Mouse (Mus musculus): Measurements from ENCODE around the gene Lin52. TPM values are rescaled to one million over a fixed set of nuclear protein-coding genes. Genes with fewer than 3 reads are reported as not detected.
"Not testable (repeated sequence)": the region's sequence is repeated elsewhere in the genome, so short reads cannot be mapped to it uniquely, and the experiment has no call there.

Gene Lin52
- total and polyA plus RNA-seq, 3 experiments, result 1.0 to 30.9 (median 21.6) TPM

DNA sequence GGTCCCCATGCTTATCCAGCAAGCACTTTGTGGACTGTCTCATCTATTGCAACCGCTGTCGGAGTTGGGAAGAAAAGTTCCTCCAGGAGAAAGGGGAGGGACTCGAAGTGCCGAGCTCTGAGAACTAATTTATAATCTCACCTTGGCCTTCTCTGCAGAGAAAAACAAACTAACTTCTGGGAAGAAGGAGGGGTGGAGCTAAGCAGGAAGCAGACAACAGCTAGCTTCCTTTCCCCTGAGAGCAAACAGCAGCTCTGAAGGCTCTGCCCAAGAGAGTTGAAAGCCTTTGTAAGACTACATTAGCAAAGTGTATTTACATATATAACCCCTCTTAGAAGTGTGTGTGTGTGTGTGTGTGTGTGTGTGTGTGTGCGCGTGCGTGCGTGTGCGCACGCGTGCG lies 74.2 kb downstream of the Lin52 start:
- peaks cover 3% of the 10 kb centered on the region; the same call in 1 of the 2 replicates for H3K4me1 ChIP-seq (ENCODE audit: insufficient read depth, low read depth, low read length)
- H3K4me3 ChIP-seq (ENCODE audit: low read depth, low read length), result no peak overlapping the region
- TF ChIP-seq POLR2AphosphoS5 (IDR thresholded peaks at IDR 0.05; ENCODE audit: insufficient replicate concordance, low read depth, low read length) (no peak), GATA2 (IDR thresholded peaks at IDR 0.05; ENCODE audit: borderline replicate concordance, low read depth, low read length) (no peak), TAL1 (conservative IDR thresholded peaks at IDR 0.05; ENCODE audit: low read depth, low read length) (no peak), CTCF (IDR thresholded peaks at IDR 0.05; ENCODE audit: low read depth, low read length) (no peak), GATA1 (IDR thresholded peaks at IDR 0.05; ENCODE audit: borderline replicate concordance, low read length) (no peak)
- H3K9me3 ChIP-seq (replicated peaks), result no peaks in the 10 kb centered on the region
- ATAC-seq (ENCODE audit: extremely low read depth, insufficient number of reproducible peaks, low FRiP score, poor library complexity, severe bottlenecking), result no peak
- H3K27me3 ChIP-seq (ENCODE audit: insufficient read depth, low read length), result no peaks in the 10 kb centered on the region
- DNase-seq (ENCODE audit: low spot score), result no peak
- H3K36me3 ChIP-seq (replicated peaks), result peaks cover 67% of the 10 kb centered on the region

GRCm38 (mm10) chr12:84530426-84530825 lies 79.2 kb downstream of the Lin52 start:
- DNase-seq (ENCODE audit: low spot score) (no peak), ATAC-seq (ENCODE audit: extremely low read depth, insufficient number of reproducible peaks, low FRiP score, poor library complexity, severe bottlenecking) (peak; percentile 49; the same call in 1 of the 2 replicates)
- no peak for TF ChIP-seq POLR2AphosphoS5 (IDR thresholded peaks at IDR 0.05; ENCODE audit: insufficient replicate concordance, low read depth, low read length)
- TF ChIP-seq TAL1 (conservative IDR thresholded peaks at IDR 0.05; ENCODE audit: low read depth, low read length), result no peak
- no peak for TF ChIP-seq GATA1 (IDR thresholded peaks at IDR 0.05; ENCODE audit: borderline replicate concordance, low read length)
- no peak for TF ChIP-seq CTCF (IDR thresholded peaks at IDR 0.05; ENCODE audit: low read depth, low read length)
- TF ChIP-seq GATA2 (IDR thresholded peaks at IDR 0.05; ENCODE audit: borderline replicate concordance, low read depth, low read length), result no peak
- H3K36me3 ChIP-seq (replicated peaks), result peaks cover 73% of the 10 kb centered on the region
- no peaks in the 10 kb centered on the region for H3K9me3 ChIP-seq (replicated peaks)
- H3K4me3 ChIP-seq (ENCODE audit: low read depth, low read length), result no peak overlapping the region
- peaks cover 6% of the 10 kb centered on the region; the same call in 1 of the 2 replicates for H3K4me1 ChIP-seq (ENCODE audit: insufficient read depth, low read depth, low read length)
- no peaks in the 10 kb centered on the region for H3K27me3 ChIP-seq (ENCODE audit: insufficient read depth, low read length)

DNA sequence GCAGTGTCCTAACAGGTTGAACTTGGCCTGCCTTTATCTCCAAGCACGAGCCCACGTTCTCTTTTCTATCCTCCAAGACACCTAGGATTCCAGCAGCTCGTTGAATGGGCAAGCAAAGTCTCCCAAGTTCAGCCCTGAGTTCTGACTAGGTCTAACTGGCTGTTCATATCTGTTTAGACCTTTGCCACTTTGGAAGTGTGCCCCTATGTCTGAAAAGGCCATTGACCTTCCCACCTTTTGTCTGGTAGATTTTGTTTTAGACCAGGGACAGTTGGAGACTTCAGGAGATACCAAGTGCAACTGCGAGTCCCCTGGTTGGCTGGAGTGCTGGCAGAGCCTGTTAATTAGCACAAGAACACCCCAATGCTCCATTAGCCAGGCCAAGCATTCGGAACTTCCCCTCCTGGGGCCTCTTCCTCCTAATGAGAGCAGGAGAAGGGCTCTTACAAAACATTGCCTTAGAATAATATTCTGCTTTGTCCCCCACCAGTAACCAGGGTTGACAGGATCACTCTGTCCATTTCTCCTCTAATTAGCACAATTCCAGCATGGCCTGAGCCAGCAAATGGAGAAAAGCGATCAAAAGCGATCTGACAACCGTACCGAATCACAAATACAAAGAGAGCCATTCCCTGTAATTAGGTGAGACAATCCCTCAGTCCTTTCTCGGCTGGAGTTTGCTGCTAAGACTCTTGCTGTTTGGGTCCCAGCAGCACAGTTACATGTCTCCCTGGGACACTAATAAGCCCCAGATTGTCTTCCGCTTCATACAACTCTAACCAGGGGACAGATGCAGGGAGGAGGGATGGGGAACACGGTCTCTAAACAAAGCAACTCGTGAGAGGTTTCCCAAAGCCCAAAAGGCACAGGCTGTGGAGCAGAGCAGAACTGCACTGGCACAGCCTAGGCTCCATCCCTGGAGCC lies 80.9 kb downstream of the Lin52 start:
- no peak overlapping the region for H3K4me3 ChIP-seq (ENCODE audit: low read depth, low read length)
- ATAC-seq (ENCODE audit: extremely low read depth, insufficient number of reproducible peaks, low FRiP score, poor library complexity, severe bottlenecking) (no peak), DNase-seq (ENCODE audit: low spot score) (no peak)
- H3K9me3 ChIP-seq (replicated peaks), result no peaks in the 10 kb centered on the region
- H3K4me1 ChIP-seq (ENCODE audit: insufficient read depth, low read depth, low read length), result peaks cover 6% of the 10 kb centered on the region; the same call in 1 of the 2 replicates
- no peaks in the 10 kb centered on the region for H3K27me3 ChIP-seq (ENCODE audit: insufficient read depth, low read length)
- H3K36me3 ChIP-seq (replicated peaks), result peaks cover 70% of the 10 kb centered on the region
- TF ChIP-seq TAL1 (conservative IDR thresholded peaks at IDR 0.05; ENCODE audit: low read depth, low read length), result no peak
- no peak for TF ChIP-seq GATA2 (IDR thresholded peaks at IDR 0.05; ENCODE audit: borderline replicate concordance, low read depth, low read length)
- TF ChIP-seq CTCF (IDR thresholded peaks at IDR 0.05; ENCODE audit: low read depth, low read length), result no peak
- no peak for TF ChIP-seq POLR2AphosphoS5 (IDR thresholded peaks at IDR 0.05; ENCODE audit: insufficient replicate concordance, low read depth, low read length)
- no peak for TF ChIP-seq GATA1 (IDR thresholded peaks at IDR 0.05; ENCODE audit: borderline replicate concordance, low read length)

GRCm38 (mm10) chr12:84532830-84533199 lies 81.6 kb downstream of the Lin52 start:
- Histone ChIP-seq H3K9me3 (replicated peaks) (no peaks in the 10 kb centered on the region), H3K4me3 (ENCODE audit: low read depth, low read length) (no peak overlapping the region), H3K4me1 (ENCODE audit: insufficient read depth, low read depth, low read length) (peaks cover 6% of the 10 kb centered on the region; the same call in 1 of the 2 replicates), H3K36me3 (replicated peaks) (peaks cover 67% of the 10 kb centered on the region), H3K27me3 (ENCODE audit: insufficient read depth, low read length) (no peaks in the 10 kb centered on the region)
- TF ChIP-seq GATA2 (IDR thresholded peaks at IDR 0.05; ENCODE audit: borderline replicate concordance, low read depth, low read length), result no peak
- TF ChIP-seq TAL1 (conservative IDR thresholded peaks at IDR 0.05; ENCODE audit: low read depth, low read length), result no peak
- no peak for TF ChIP-seq POLR2AphosphoS5 (IDR thresholded peaks at IDR 0.05; ENCODE audit: insufficient replicate concordance, low read depth, low read length)
- TF ChIP-seq CTCF (IDR thresholded peaks at IDR 0.05; ENCODE audit: low read depth, low read length), result no peak
- no peak for TF ChIP-seq GATA1 (IDR thresholded peaks at IDR 0.05; ENCODE audit: borderline replicate concordance, low read length)
- ATAC-seq (ENCODE audit: extremely low read depth, insufficient number of reproducible peaks, low FRiP score, poor library complexity, severe bottlenecking) (no peak), DNase-seq (ENCODE audit: low spot score) (no peak)

DNA sequence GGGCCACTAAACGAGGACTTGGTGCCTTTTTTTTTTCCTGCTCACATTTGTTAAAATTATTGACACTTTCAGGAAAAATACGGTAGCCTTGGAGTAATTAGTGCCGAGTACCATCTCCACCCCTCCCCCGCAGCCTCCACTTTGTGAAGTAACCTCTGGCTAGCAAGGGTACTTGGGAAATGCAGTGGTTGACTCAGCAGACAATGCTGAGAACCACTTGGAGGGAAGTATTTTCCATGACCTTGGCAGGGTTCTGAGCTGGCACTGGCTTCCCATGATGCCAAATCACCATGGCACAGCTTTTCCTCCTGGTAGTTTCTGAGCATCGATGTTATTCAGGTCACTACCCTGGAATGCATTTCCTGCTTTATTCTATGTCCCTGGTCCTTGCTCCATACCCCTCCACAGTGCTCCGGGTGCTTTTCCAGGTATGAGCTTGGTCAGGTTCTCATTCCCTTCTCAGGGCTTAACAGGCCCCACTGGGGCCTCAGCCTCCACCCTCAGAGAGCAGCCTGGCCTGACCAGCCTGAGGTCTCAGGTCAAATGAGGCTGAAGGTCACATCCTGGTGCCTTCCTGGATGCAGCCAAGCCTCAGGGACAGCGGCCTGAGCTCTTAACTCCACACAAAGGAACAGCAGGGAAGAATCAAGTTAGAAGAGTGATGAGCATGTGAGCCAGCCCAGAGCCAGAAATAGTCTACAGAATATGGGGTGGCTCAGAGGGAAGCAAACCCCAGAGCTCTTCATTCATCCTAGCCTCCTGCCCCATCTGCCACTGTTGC lies 82.7 kb downstream of the Lin52 start:
- ATAC-seq (ENCODE audit: extremely low read depth, insufficient number of reproducible peaks, low FRiP score, poor library complexity, severe bottlenecking) (no peak), DNase-seq (ENCODE audit: low spot score) (no peak)
- Histone ChIP-seq H3K4me1 (ENCODE audit: insufficient read depth, low read depth, low read length) (peaks cover 6% of the 10 kb centered on the region; the same call in 1 of the 2 replicates), H3K4me3 (ENCODE audit: low read depth, low read length) (no peak overlapping the region), H3K36me3 (replicated peaks) (peaks cover 65% of the 10 kb centered on the region), H3K27me3 (ENCODE audit: insufficient read depth, low read length) (no peaks in the 10 kb centered on the region), H3K9me3 (replicated peaks) (no peaks in the 10 kb centered on the region)
- TF ChIP-seq GATA2 (IDR thresholded peaks at IDR 0.05; ENCODE audit: borderline replicate concordance, low read depth, low read length), result no peak
- no peak for TF ChIP-seq CTCF (IDR thresholded peaks at IDR 0.05; ENCODE audit: low read depth, low read length)
- no peak for TF ChIP-seq GATA1 (IDR thresholded peaks at IDR 0.05; ENCODE audit: borderline replicate concordance, low read length)
- no peak for TF ChIP-seq POLR2AphosphoS5 (IDR thresholded peaks at IDR 0.05; ENCODE audit: insufficient replicate concordance, low read depth, low read length)
- TF ChIP-seq TAL1 (conservative IDR thresholded peaks at IDR 0.05; ENCODE audit: low read depth, low read length), result no peak

DNA sequence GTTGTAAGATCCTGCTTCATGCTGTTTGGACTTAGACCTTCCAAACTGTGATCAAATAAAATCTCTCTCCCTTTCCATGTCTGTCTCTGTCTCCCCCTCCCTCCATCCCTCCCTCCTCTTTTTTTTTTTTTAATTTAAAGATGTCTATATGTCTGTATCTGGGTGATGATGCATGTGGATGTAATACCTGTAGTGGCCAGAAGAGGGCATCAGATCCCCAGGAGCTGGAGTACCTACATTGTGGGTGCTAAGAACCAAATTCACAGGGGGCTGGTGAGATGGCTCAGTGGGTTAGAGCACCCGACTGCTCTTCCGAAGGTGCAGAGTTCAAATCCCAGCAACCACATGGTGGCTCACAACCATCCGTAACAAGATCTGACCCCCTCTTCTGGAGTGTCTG lies 88.3 kb downstream of the Lin52 start:
- peak; percentile 57; the same call in 1 of the 2 replicates for TF ChIP-seq CTCF (IDR thresholded peaks at IDR 0.05; ENCODE audit: low read depth, low read length)
- H3K4me1 ChIP-seq (ENCODE audit: insufficient read depth, low read depth, low read length); H3K27me3 ChIP-seq (ENCODE audit: insufficient read depth, low read length); ATAC-seq (ENCODE audit: extremely low read depth, insufficient number of reproducible peaks, low FRiP score, poor library complexity, severe bottlenecking); H3K9me3 ChIP-seq (replicated peaks); DNase-seq (ENCODE audit: low spot score); H3K4me3 ChIP-seq (ENCODE audit: low read depth, low read length): not testable (repeated sequence)
- peaks cover 29% of the 10 kb centered on the region for H3K36me3 ChIP-seq (replicated peaks)

Data from G1E (cell line).